Mouse (Mus musculus): ENCODE results near the gene Eppin. TPM values are rescaled to one million over a fixed set of nuclear protein-coding genes. Genes with fewer than 3 reads are reported as not detected.

The Eppin gene
- polyA plus RNA-seq, 1 experiment = not detected

- H3K4me3 ChIP-seq (ENCODE audit: low read depth, low read length) = no peak overlapping the region
- peaks cover 3% of the 10 kb centered on the region for H3K4me1 ChIP-seq (ENCODE audit: control insufficient read depth, insufficient read depth, low read length)
- TF ChIP-seq EP300 (IDR thresholded peaks at IDR 0.05; ENCODE audit: insufficient read depth, low read depth, low read length) (no peak), POLR2A (IDR thresholded peaks at IDR 0.05; ENCODE audit: insufficient read depth, low read length) (no peak), CTCF (IDR thresholded peaks at IDR 0.05; ENCODE audit: low read depth, low read length) (no peak)
- no peaks in the 10 kb centered on the region for H3K27me3 ChIP-seq (ENCODE audit: control insufficient read depth, insufficient read depth, low read length, poor library complexity, severe bottlenecking)
- H3K9ac ChIP-seq (ENCODE audit: low read depth, poor library complexity, severe bottlenecking) = 0 out of 2 replicates have a peak overlapping the region, but pooled peaks have one; percentile 79
- H3K27ac ChIP-seq (ENCODE audit: insufficient read depth, low read length) = no peak overlapping the region
- H3K9me3 ChIP-seq (replicated peaks; ENCODE audit: control insufficient read depth, insufficient read depth, low read length, poor library complexity, severe bottlenecking) = peaks cover 7% of the 10 kb centered on the region; the same call in 1 of the 2 replicates
- H3K36me3 ChIP-seq (ENCODE audit: control insufficient read depth, insufficient read depth, low read length, poor library complexity, severe bottlenecking) = peaks cover 18% of the 10 kb centered on the region
Observed at GRCm38 (mm10) chr2:164564346-164564745, 29.0 kb downstream of the Eppin start.

GRCm38 (mm10) chr2:164563339-164564038, 29.9 kb downstream of the Eppin start:
- peaks cover 3% of the 10 kb centered on the region for H3K4me1 ChIP-seq (ENCODE audit: control insufficient read depth, insufficient read depth, low read length)
- H3K27me3 ChIP-seq (ENCODE audit: control insufficient read depth, insufficient read depth, low read length, poor library complexity, severe bottlenecking) = no peaks in the 10 kb centered on the region
- TF ChIP-seq POLR2A (IDR thresholded peaks at IDR 0.05; ENCODE audit: insufficient read depth, low read length) = no peak
- peak; percentile 16 for TF ChIP-seq CTCF (IDR thresholded peaks at IDR 0.05; ENCODE audit: low read depth, low read length)
- no peak for TF ChIP-seq EP300 (IDR thresholded peaks at IDR 0.05; ENCODE audit: insufficient read depth, low read depth, low read length)
- peak overlapping the region; percentile 79 for H3K9ac ChIP-seq (ENCODE audit: low read depth, poor library complexity, severe bottlenecking)
- peak overlapping the region; percentile 65 for H3K4me3 ChIP-seq (ENCODE audit: low read depth, low read length)
- H3K27ac ChIP-seq (ENCODE audit: insufficient read depth, low read length) = peak overlapping the region; percentile 1; the same call in 1 of the 2 replicates
- H3K36me3 ChIP-seq (ENCODE audit: control insufficient read depth, insufficient read depth, low read length, poor library complexity, severe bottlenecking) = peaks cover 15% of the 10 kb centered on the region
- peaks cover 7% of the 10 kb centered on the region; the same call in 1 of the 2 replicates for H3K9me3 ChIP-seq (replicated peaks; ENCODE audit: control insufficient read depth, insufficient read depth, low read length, poor library complexity, severe bottlenecking)

- H3K27me3 ChIP-seq (ENCODE audit: control insufficient read depth, insufficient read depth, low read length, poor library complexity, severe bottlenecking) = no peaks in the 10 kb centered on the region
- peaks cover 3% of the 10 kb centered on the region for H3K4me1 ChIP-seq (ENCODE audit: control insufficient read depth, insufficient read depth, low read length)
- peaks cover 7% of the 10 kb centered on the region; the same call in 1 of the 2 replicates for H3K9me3 ChIP-seq (replicated peaks; ENCODE audit: control insufficient read depth, insufficient read depth, low read length, poor library complexity, severe bottlenecking)
- H3K27ac ChIP-seq (ENCODE audit: insufficient read depth, low read length) = peak within 1 kb of the TSS; percentile 70
- peaks cover 13% of the 10 kb centered on the region for H3K36me3 ChIP-seq (ENCODE audit: control insufficient read depth, insufficient read depth, low read length, poor library complexity, severe bottlenecking)
- H3K9ac ChIP-seq (ENCODE audit: low read depth, poor library complexity, severe bottlenecking) = peak within 1 kb of the TSS; percentile 79
- TF ChIP-seq CTCF (IDR thresholded peaks at IDR 0.05; ENCODE audit: low read depth, low read length) (no peak), POLR2A (IDR thresholded peaks at IDR 0.05; ENCODE audit: insufficient read depth, low read length) (no peak), EP300 (IDR thresholded peaks at IDR 0.05; ENCODE audit: insufficient read depth, low read depth, low read length) (peak; percentile 91)
- H3K4me3 ChIP-seq (ENCODE audit: low read depth, low read length) = peak within 1 kb of the TSS; percentile 65
Observed at GRCm38 (mm10) chr2:164562391-164563188, 30.8 kb downstream of the Eppin start, which contains the start of gene Wfdc2. TSS of gene Wfdc2 (plus strand) at chr2:164562413.

GRCm38 (mm10) chr2:164560106-164560505, 33.3 kb downstream of the Eppin start:
- H3K4me1 ChIP-seq (ENCODE audit: control insufficient read depth, insufficient read depth, low read length) = peaks cover 3% of the 10 kb centered on the region
- no peaks in the 10 kb centered on the region for H3K36me3 ChIP-seq (ENCODE audit: control insufficient read depth, insufficient read depth, low read length, poor library complexity, severe bottlenecking)
- H3K9ac ChIP-seq (ENCODE audit: low read depth, poor library complexity, severe bottlenecking) = no peak overlapping the region
- no peak overlapping the region for H3K4me3 ChIP-seq (ENCODE audit: low read depth, low read length)
- no peak for TF ChIP-seq POLR2A (IDR thresholded peaks at IDR 0.05; ENCODE audit: insufficient read depth, low read length)
- TF ChIP-seq EP300 (IDR thresholded peaks at IDR 0.05; ENCODE audit: insufficient read depth, low read depth, low read length) = no peak
- no peak for TF ChIP-seq CTCF (IDR thresholded peaks at IDR 0.05; ENCODE audit: low read depth, low read length)
- no peak overlapping the region for H3K27ac ChIP-seq (ENCODE audit: insufficient read depth, low read length)
- H3K9me3 ChIP-seq (replicated peaks; ENCODE audit: control insufficient read depth, insufficient read depth, low read length, poor library complexity, severe bottlenecking) = no peaks in the 10 kb centered on the region
- H3K27me3 ChIP-seq (ENCODE audit: control insufficient read depth, insufficient read depth, low read length, poor library complexity, severe bottlenecking) = no peaks in the 10 kb centered on the region

- Histone ChIP-seq H3K27me3 (ENCODE audit: control insufficient read depth, insufficient read depth, low read length, poor library complexity, severe bottlenecking) (no peaks in the 10 kb centered on the region), H3K4me3 (ENCODE audit: low read depth, low read length) (peak overlapping the region; percentile 13), H3K9ac (ENCODE audit: low read depth, poor library complexity, severe bottlenecking) (peak overlapping the region; percentile 62), H3K4me1 (ENCODE audit: control insufficient read depth, insufficient read depth, low read length) (peaks cover 3% of the 10 kb centered on the region), H3K27ac (ENCODE audit: insufficient read depth, low read length) (peak overlapping the region; percentile 64), H3K9me3 (replicated peaks; ENCODE audit: control insufficient read depth, insufficient read depth, low read length, poor library complexity, severe bottlenecking) (no peaks in the 10 kb centered on the region), H3K36me3 (ENCODE audit: control insufficient read depth, insufficient read depth, low read length, poor library complexity, severe bottlenecking) (no peaks in the 10 kb centered on the region)
- TF ChIP-seq EP300 (IDR thresholded peaks at IDR 0.05; ENCODE audit: insufficient read depth, low read depth, low read length) (peak; percentile 39; the same call in 1 of the 2 replicates), CTCF (IDR thresholded peaks at IDR 0.05; ENCODE audit: low read depth, low read length) (no peak)
Observed at GRCm38 (mm10) chr2:164558991-164559645, 34.3 kb downstream of the Eppin start.
